Comparison of ENCODE assay signal across 10 mouse cellular contexts in genomic region chr13:53020282-53020681, GRCm38 (mm10).
"Had no signal": no experiment of that assay in that cellular context is flagged by ENCODE, and none has a peak within 500 bp of the region (broad histone marks: within the 10 kb centered on the region; RNA-seq: fewer than 3 reads in every experiment).

No protein-coding gene starts in this region.

- H3K4me1 ChIP-seq: neural tube, embryonic 13.5 days; neural tube, embryonic 15.5 days; stomach, embryonic 15.5 days had no signal

- H3K4me3 ChIP-seq: neural tube, embryonic 13.5 days; neural tube, embryonic 15.5 days; stomach, embryonic 15.5 days had no signal

- H3K9me3 ChIP-seq: neural tube, embryonic 13.5 days; neural tube, embryonic 15.5 days; stomach, embryonic 15.5 days had no signal

- H3K36me3 ChIP-seq: neural tube, embryonic 13.5 days; neural tube, embryonic 15.5 days; stomach, embryonic 15.5 days had no signal

- H3K4me2 ChIP-seq: neural tube, embryonic 13.5 days; neural tube, embryonic 15.5 days; stomach, embryonic 15.5 days had no signal

- H3K27ac ChIP-seq: neural tube, embryonic 13.5 days; neural tube, embryonic 15.5 days; stomach, embryonic 15.5 days; stomach, postnatal 0 days had no signal

- H3K27me3 ChIP-seq: neural tube, embryonic 13.5 days; neural tube, embryonic 15.5 days; stomach, embryonic 15.5 days had no signal

- H3K9ac ChIP-seq: neural tube, embryonic 13.5 days; neural tube, embryonic 15.5 days; stomach, embryonic 15.5 days had no signal

- DNase-seq: retina, postnatal 1 day; right cerebral cortex, adult 18-20 months; right cerebral cortex, postnatal 14 days; right cerebral cortex, postnatal 25 days; right cerebral cortex, postnatal 4 days; thymus, adult 18-20 months had no signal
